Mouse (Mus musculus): ENCODE measurements at regions not wholly inside any gene's neighbourhood (a gene's known extent, or its start where the extent isn't known, plus 50 kb on each side); places are given as distances from the start of the nearest gene placed in this dataset.

DNA sequence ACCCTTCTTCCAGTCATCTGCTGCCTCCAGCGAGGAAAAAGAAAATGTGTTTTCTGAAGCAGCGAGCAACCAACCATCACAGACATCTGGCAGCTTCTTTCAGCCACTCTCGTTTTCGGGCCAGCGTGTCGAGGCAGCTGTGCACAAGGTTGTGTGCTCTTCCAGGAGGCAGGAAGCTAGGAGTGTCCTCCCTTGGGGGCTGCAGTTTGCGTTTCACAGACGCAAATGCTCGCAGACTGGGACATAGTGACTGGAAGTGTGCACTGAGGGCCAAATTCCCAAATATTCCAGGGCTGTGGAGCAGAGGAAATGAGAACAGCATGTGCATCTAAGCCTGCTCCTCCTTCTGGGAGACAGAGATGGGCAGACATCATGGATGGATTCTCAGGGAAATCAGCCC is 105.6 kb downstream of the Gas1 start:
- TF ChIP-seq EP300 (IDR thresholded peaks at IDR 0.05; ENCODE audit: low read length) (no peak), RCOR1 (conservative IDR thresholded peaks at IDR 0.05; ENCODE audit: low read depth, low read length) (no peak), CTCF (conservative IDR thresholded peaks at IDR 0.05 in 1 of 2, IDR thresholded peaks at IDR 0.05 in 1 of 2; ENCODE audit: low read depth in 2 of 2, low read length in 2 of 2) (no peak), SIN3A (IDR thresholded peaks at IDR 0.05; ENCODE audit: low read length) (no peak), USF1 (IDR thresholded peaks at IDR 0.05; ENCODE audit: low read depth, low read length) (no peak), E2F4 (IDR thresholded peaks at IDR 0.05; ENCODE audit: insufficient replicate concordance, low read depth, low read length) (no peak), POLR2A (IDR thresholded peaks at IDR 0.05; ENCODE audit: low read depth, low read length) (no peak), MAX (IDR thresholded peaks at IDR 0.05; ENCODE audit: low read length) (no peak), MAFK (IDR thresholded peaks at IDR 0.05; ENCODE audit: insufficient replicate concordance, low read length) (no peak)

Data from CH12.LX (cell line).